Mouse (Mus musculus) ES-Bruce4 (cell line): ENCODE measurements around the gene Cdh4.

ENCODE experiments used
- CTCF ChIP-seq: IDR thresholded peaks from one replicate; pipeline ENCODE4 v1.8.1; 2011; ENCODE audit warnings: low read depth, low read length
- POLR2A ChIP-seq: IDR thresholded peaks from one replicate; pipeline ENCODE4 v1.8.1; 2011; ENCODE audit warnings: low read length; ENCODE audit not compliant: insufficient read depth

DNA sequence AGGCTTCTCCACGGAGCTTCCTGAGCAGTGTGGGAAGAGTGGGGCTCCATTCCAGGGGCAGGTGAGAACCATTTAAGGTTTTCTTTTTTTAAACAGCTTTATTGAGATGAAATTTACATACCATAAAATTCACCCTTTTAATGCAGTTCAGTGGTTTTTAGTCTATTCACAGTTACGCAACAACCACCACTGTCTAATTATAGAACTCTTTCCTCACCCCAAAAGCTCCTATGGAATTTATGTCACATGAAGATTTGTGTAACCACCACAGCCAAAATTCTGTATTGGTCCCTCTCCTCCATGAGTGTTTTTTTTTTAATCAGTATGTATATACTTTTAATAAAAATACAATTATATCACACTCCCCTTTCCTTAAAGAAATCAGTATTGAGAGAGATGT is 144.8 kb downstream of the Cdh4 start:
- no peak for TF ChIP-seq CTCF
- no peak for TF ChIP-seq POLR2A
